Mouse (Mus musculus): ENCODE measurements around the gene Vmn1r215. TPM values are rescaled to one million over a fixed set of nuclear protein-coding genes. Genes with fewer than 3 reads are reported as not detected.

The Vmn1r215 gene
- not detected for polyA plus RNA-seq (2017; shearing (Covaris generic))

DNA sequence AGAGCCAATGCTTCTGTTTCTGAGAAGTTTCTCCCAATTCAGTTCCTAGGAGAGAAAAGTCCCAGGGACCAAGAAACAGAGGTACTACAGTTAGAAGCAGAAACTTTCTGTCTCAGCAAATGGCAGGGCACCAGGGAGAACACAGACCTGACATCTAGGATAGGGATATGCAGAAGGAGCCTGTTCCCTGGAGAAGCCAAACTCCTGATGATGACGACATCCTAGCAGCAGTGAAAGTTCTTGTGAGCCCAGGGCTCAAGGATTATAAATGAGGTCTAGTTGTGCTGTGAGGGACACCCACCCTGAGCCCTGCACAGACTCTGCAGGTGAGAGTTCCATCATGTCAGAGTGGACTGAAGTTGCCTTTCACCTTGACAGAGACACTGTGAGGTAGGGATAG lies at the start of gene Vmn1r215:
Gene Vmn1r215 (plus strand): TSS at position 301 of the 400 bp plus-strand sequence.

DNA sequence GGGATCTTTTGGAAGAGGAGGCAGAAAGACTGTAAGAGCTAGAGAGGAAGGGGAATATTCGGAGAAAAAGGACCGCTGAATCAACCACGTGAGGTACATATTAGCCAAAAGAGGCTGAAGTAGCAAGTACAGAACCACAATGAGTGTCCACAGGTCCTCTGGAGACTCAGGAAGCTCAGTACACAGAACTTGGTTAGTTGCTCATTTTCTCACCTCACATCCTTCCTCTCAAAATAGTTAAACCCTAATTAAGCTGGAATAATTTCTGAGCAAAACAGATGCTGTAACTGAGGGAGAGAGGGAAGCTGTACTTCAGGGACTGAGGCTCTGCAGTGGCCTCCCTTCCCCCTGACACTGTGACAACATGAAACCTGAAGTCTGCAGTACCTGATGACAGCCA lies 37.7 kb upstream of the Vmn1r215 start, which contains the start of gene Vmn1r214:
Gene Vmn1r214 (plus strand): TSS at position 301 of the 400 bp plus-strand sequence.

DNA sequence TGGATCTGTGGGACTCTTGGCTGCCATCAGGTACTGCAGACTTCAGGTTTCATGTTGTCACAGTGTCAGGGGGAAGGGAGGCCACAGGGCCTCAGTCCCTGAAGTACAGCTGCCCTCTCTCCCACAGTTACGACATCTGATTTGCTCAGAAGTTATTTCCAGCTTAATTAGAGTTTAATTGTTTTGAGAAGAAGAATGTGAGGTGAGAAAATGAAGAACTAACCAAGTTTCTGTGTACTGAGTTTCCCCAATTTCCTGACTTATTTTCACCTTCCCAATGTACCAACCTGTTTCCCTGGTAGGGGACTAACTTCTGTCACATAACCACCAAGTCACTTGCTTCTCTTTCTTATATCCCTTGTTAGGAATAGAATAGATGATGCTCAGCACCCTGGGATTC lies 50.3 kb downstream of the Vmn1r215 start, which contains the start of gene Vmn1r217:
Gene Vmn1r217 (minus strand): TSS at position 101 of the 400 bp plus-strand sequence.

Other genes with a start within 250 kb of the Vmn1r215 start
- not detected for gene Vmn1r210, start 236.7 kb upstream of the Vmn1r215 start, polyA plus RNA-seq (2017; shearing (Covaris generic))
- gene Vmn1r211, start 210.5 kb upstream of the Vmn1r215 start, polyA plus RNA-seq (2017; shearing (Covaris generic)): under 1 TPM in 1 of 2 experiments, not detected in 1; 0.28 TPM
- not detected for gene Vmn1r212, start 183.8 kb upstream of the Vmn1r215 start, polyA plus RNA-seq (2017; shearing (Covaris generic))
- gene Vmn1r213, start 60.4 kb upstream of the Vmn1r215 start, polyA plus RNA-seq (2017; shearing (Covaris generic)): under 1 TPM in 1 of 2 experiments, not detected in 1; 0.11 TPM
- gene Vmn1r214, start 37.6 kb upstream of the Vmn1r215 start, polyA plus RNA-seq (2017; shearing (Covaris generic)): under 1 TPM in 1 of 2 experiments, not detected in 1; 0.25 TPM
- not detected for gene Vmn1r217, start 50.2 kb downstream of the Vmn1r215 start, polyA plus RNA-seq (2017; shearing (Covaris generic))
- under 1 TPM in 1 of 2 experiments, not detected in 1; 0.05 TPM for gene Vmn1r218, start 65.1 kb downstream of the Vmn1r215 start, polyA plus RNA-seq (2017; shearing (Covaris generic))
- gene Vmn1r219, start 91.3 kb downstream of the Vmn1r215 start, polyA plus RNA-seq (2017; shearing (Covaris generic)): not detected
- gene Vmn1r220, start 120.0 kb downstream of the Vmn1r215 start, polyA plus RNA-seq (2017; shearing (Covaris generic)): under 1 TPM in 1 of 2 experiments, not detected in 1; 0.23 TPM
- gene Vmn1r221, start 146.1 kb downstream of the Vmn1r215 start, polyA plus RNA-seq (2017; shearing (Covaris generic)): under 1 TPM in 1 of 2 experiments, not detected in 1; 0.21 TPM
- gene Vmn1r222, start 167.9 kb downstream of the Vmn1r215 start, polyA plus RNA-seq (2017; shearing (Covaris generic)): not detected
- gene Vmn1r223, start 179.1 kb downstream of the Vmn1r215 start, polyA plus RNA-seq (2017; shearing (Covaris generic)): not detected